Mouse (Mus musculus) embryonic stem cell, embryonic (primary cell): ENCODE measurements around the gene Nsg2.

Experiments
- CTCF ChIA-PET, 4 experiments: fragments of 300-600 bp in 2 of 4; fragments of 350-600 bp in 2 of 4; sonication (Branson Sonifier 250); formaldehyde crosslinking; loops; one replicate each; lab custom pipeline; 2022; ENCODE audit warnings: inconsistent platforms in 2 of 4; lab: Charles Lee
- POLR2A ChIA-PET, 4 experiments: fragments of 300-600 bp in 2 of 4; fragments of 350-600 bp in 2 of 4; sonication (Branson Sonifier 250); formaldehyde crosslinking; loops; one replicate each; lab custom pipeline; 2022; ENCODE audit warnings: antibody characterized with exemption in 4 of 4, inconsistent platforms in 1 of 4; lab: Charles Lee

The Nsg2 gene

GRCm38 (mm10) chr11:32102976-32103375, 102.7 kb downstream of the Nsg2 start:
- POLR2A ChIA-PET = interaction anchor here in 3 of 4 experiments (0.6 to 3.6 kb wide), 13 partner anchors 10 to 233 kb away, joined by 3 to 16 read pairs (median 5); partner anchors contain the start of gene Snrnp25 (in 1 of the 3)
- CTCF ChIA-PET = interaction anchor here in 3 of 4 experiments (0.6 to 3.8 kb wide), 10 partner anchors 38 to 517 kb away, joined by 3 to 14 read pairs (median 5); no protein-coding TSS in a partner anchor

- CTCF ChIA-PET = interaction anchor here (0.5 to 3.8 kb wide), 23 partner anchors 9 to 1314 kb away, joined by 3 to 13 read pairs (median 4); no protein-coding TSS in a partner anchor
- POLR2A ChIA-PET = interaction anchor here in 2 of 4 experiments (0.5 to 3.6 kb wide), 11 partner anchors 9 to 745 kb away, joined by 3 to 16 read pairs (median 3); partner anchors contain the start of gene Snrnp25 (in 1 of the 2)
These were observed 104.3 kb downstream of the Nsg2 start for GRCm38 (mm10) chr11:32104406-32105116.

- ChIA-PET CTCF (interaction anchor here in 2 of 4 experiments (0.6 to 1.8 kb wide), 4 partner anchors 7 to 47 kb away, joined by 3 to 8 read pairs (median 4); no protein-coding TSS in a partner anchor), POLR2A (interaction anchor here in 2 of 4 experiments (0.6 to 3.6 kb wide), 3 partner anchors 12 to 125 kb away, joined by 4 to 16 read pairs (median 7); no protein-coding TSS in a partner anchor)
These were observed 105.7 kb downstream of the Nsg2 start for GRCm38 (mm10) chr11:32105750-32106646.

GRCm38 (mm10) chr11:32106647-32106985, 106.4 kb downstream of the Nsg2 start:
- POLR2A ChIA-PET = interaction anchor here in 2 of 4 experiments (0.6 to 3.6 kb wide), 3 partner anchors 12 to 126 kb away, joined by 4 to 16 read pairs (median 7); no protein-coding TSS in a partner anchor
- CTCF ChIA-PET = interaction anchor here in 1 of 4 experiments (1.0 kb wide), 1 partner anchor 157 kb away, joined by 3 read pairs; no protein-coding TSS in a partner anchor

- ChIA-PET POLR2A (interaction anchor here in 1 of 4 experiments (0.9 to 1.5 kb wide), 3 partner anchors 9 to 131 kb away, joined by 3 read pairs; no protein-coding TSS in a partner anchor), CTCF (interaction anchor here in 1 of 4 experiments (1.2 to 1.5 kb wide), 2 partner anchors 33 to 159 kb away, joined by 4 read pairs; no protein-coding TSS in a partner anchor)
These were observed 108.2 kb downstream of the Nsg2 start for GRCm38 (mm10) chr11:32108441-32108840.
